Mouse (Mus musculus) 3134 (cell line): ENCODE measurements around the gene Cdk1.
A peak's percentile ranks its signal among the peaks of the same experiment; 100 is the strongest.

ENCODE experiments used
- DNase-seq: peaks from one replicate; pipeline ENCODE4 v3.0.0-alpha.2; 2011; ENCODE audit warnings: low spot score; ENCODE audit not compliant: insufficient read length; ENCODE audit errors: extremely low read depth

The Cdk1 gene

GRCm38 (mm10) chr10:69351071-69351841 lies 1.5 kb downstream of the Cdk1 start:
- DNase-seq, result peak; percentile 40

DNA sequence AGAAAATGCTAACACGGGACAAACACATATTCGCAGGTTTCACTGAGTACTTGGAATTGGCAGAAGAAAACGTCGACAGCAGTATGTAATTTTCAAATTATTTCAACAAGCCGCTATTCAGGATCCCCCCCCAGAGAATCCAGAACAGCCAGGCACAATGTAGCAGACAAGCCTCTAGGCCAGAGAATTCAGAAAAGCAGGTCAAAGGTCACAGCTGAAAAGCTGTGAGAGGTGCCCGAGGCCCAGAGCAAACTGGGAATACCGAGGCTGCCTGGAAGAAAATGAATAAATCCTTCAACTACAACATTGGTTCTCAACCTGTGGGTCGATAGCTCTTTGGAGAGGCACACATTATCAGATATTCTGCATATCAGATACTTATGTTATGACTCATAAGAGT lies 4.5 kb downstream of the Cdk1 start:
- no peak for DNase-seq

GRCm38 (mm10) chr10:69342328-69342727 lies 10.4 kb downstream of the Cdk1 start:
- no peak for DNase-seq

DNA sequence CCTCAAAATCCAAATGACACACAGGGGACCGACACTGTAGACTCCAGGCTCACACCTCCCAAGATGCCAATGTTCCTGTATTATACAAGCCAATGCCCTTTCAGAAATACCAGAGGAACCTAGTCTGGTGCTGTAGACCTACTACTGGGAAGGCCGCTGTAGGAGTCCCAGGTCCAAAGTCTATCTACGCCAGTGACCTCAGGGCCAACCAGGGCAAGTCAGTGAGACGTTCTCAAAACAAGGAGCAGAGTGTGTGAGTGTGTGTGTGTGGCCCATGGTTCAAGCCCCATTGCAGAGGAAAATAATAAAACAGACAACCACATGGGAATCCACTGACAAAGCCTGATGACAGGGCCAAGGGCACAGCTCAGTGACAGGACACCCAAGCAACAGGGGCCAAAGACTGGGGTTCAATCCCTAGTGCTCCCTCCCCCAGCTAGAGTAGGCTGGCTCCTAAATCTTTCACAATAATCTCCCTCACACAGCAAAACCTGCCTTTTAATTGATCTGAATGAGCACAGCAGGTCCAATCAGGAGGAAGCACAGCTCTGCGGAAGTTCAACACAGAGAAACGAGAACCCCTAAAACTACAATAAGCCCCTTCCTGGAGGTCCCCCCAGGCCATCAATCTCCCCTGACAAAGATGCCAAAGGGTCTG lies 11.0 kb downstream of the Cdk1 start:
- DNase-seq, result no peak

DNA sequence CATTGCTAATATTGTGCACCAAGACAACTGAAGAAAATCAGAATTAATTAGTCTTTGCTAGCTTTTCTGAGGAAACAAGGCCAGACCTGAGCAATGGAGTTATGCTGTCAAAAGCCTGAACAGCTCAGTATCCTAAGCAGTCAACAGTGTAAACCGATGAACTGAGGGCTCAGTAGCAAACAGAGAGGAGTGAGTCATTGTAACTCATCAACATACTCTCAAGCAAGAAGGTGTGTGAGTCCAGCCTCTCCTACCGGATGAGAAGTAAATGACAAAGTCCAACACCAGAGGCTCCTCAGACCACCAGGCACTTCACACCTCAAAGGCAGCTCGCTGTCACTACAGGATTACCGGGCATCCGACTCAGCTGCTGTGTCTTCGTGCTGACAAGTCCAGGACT lies 12.7 kb downstream of the Cdk1 start:
- no peak for DNase-seq

DNA sequence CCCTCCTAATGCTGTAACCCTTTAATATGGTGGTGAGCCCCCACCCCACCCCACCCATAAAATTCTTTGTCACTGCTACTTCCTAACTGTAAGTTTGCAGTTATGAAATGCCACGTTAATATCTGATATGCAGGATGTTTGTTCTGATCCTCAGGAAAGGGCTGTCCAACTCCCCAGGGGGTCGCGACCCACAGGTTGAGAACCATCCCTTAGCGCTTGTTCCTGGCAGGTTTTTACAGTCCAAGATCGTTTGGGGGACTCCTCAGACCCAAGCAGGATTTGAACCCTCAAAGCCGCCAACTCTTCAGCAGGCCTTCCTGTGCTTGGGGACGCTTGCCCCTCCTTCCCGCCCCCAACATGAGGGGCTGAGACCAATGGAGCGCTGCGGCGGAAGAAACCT lies 16.5 kb downstream of the Cdk1 start:
- no peak for DNase-seq

- no peak for DNase-seq
Observed at GRCm38 (mm10) chr10:69335611-69336010, 17.1 kb downstream of the Cdk1 start.

DNA sequence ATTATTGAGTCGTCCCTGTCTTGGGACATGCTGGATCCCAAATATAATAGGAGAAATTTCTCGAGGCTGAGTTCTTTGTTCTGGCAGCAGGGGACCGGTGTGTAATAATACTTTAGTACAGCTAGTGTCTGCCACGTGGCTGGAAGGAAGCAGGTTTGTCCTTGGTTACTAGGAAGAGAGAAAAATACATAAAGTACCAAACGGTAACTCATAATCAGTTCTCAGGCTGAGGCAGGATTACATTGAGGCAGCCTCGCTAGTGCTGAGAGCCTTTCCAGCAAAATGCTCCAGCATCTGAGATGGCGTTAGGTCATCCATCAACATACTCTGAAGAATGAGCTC lies 17.6 kb downstream of the Cdk1 start:
- DNase-seq, result no peak

DNA sequence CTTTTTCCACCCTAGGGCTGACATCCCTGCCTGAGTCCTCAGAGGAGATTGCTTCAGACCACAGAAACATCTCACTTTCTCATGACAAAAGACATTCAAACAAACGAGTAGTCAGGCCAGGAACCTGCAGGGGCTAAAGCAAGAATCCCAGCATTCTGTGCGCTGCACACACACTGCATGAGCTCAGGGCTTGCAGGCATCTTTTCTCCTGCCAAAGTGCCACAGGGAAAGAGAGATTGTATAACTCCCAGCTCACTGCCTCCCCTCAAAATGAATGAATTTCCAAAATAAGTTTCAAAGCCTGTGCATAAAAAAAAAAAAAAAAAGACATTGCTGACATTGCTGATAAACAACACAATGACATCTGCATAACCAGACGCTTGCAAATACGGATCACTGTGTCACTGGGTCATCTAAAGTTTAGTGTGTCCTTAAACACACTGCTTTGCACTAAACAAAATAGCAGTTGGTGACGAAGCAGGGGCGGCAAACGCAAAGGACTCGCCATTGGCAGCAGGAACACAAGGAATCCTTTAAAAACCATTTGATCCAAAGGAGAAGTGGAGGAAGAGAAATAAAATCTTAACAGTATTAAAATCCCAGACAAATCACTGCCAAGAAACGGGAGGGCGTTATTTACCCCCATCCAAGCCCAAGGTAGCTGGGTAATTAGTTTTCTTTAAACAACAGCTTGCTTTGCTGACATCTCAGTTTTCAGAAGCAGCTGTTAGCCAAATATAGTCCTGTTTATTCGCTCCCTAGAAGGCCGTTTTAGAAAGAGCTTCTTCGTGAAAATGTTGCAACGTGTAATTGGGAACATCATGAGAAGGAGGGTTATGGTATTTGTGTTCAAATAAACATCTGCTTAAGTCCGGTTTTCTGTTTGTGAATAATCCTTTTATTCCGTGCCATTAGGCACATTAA lies 18.2 kb downstream of the Cdk1 start:
- DNase-seq, result no peak

DNA sequence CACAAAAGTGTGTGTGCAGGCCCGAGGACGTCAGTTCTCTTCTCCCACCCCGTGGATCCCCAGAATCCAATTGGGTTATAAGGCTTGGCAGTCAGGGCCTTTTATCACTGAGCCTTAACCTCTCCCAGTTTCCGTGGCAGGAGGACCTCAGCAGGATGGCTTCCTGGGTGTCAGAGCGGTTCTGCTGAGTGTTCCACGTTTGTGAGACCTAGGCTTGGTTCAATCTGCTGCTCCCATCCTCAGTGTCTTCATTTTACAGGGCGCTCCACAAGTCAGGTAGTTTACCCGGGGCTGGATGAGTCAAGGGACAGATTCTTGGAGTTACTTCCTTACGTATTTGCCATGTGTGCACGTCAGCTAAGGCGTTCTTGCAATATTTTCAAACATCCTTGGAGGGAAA lies 19.5 kb downstream of the Cdk1 start:
- DNase-seq, result no peak

DNA sequence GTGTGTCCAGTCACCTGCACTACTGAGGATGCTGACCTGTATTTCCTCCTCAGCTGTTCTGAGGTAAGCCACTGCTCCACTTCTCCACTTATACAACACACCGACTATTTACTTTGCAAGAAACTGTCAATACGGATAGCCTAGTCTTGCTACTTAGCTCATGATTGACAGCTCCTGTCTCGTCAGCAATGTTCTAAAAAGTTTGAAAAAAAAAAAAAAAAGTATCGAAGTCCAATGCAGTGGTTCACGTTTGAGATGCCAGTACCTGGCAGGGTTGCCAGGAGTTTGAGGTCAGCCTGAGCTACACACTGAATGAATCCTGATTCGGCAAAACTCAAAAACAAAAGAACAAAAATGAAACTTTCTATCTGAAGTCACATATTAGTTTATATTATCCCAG lies 21.5 kb downstream of the Cdk1 start:
- no peak for DNase-seq

DNA sequence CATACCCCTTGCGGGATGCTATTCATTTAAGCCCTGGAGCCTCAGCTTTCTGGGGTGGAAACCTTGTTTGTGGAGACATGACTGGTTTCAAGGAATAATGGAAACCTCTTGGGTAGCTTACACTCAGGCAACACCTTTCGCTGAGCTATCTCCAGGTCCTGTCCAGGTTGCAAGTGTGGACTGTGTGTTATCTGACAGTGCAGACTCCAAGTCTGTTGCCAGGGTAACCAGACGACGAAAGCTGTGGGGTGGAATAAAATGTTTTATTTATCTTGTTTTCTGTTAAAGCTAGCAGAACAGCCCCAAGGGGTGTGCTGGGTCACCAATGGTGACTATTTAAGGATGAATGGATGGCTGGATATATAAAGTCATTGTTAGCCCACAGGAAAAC lies 24.1 kb downstream of the Cdk1 start:
- no peak for DNase-seq

- no peak for DNase-seq
Observed at GRCm38 (mm10) chr10:69328029-69328655, 24.6 kb downstream of the Cdk1 start.

- no peak for DNase-seq
Observed at GRCm38 (mm10) chr10:69327362-69327761, 25.4 kb downstream of the Cdk1 start.

DNA sequence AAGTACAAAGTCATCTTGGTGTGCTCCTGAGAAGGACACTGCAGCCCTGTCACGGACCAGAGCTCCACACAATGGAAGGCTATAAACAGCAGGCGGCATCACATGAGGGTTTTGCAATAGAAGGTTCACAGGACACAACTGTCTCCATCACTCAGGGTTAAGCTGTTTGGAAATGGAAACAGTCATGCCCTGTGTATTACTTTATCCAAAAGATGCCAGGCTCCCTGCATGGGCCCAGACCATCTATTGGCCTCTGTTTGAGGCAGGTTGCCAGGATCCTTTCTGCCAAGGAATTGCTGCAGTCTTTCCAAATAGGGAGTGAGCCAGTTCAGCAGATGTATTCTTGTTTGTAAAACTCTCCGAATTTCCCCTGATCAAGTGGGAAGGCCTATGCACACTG lies 26.3 kb downstream of the Cdk1 start:
- DNase-seq, result no peak

DNA sequence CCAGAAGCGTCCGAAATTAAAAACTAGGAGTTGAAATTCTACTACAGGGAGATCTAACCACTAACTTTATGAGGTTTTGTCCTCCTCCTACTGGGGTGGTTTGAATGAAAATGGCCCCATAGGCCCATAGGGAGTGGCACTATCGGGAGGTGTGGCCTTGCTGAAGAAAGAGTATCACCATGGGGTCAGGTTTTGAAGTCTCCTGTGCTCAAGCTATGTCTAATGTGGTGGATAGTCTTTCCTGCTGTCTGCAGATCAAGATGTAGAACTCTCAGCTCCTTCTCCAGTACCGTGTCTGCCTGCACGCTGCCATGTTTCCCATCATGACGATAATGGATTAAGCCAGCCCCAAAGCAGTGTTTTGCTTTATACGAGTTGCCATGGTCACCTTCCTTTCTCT lies 27.9 kb downstream of the Cdk1 start:
- no peak for DNase-seq

- no peak for DNase-seq
Observed at GRCm38 (mm10) chr10:69323986-69324385, 28.8 kb downstream of the Cdk1 start.

DNA sequence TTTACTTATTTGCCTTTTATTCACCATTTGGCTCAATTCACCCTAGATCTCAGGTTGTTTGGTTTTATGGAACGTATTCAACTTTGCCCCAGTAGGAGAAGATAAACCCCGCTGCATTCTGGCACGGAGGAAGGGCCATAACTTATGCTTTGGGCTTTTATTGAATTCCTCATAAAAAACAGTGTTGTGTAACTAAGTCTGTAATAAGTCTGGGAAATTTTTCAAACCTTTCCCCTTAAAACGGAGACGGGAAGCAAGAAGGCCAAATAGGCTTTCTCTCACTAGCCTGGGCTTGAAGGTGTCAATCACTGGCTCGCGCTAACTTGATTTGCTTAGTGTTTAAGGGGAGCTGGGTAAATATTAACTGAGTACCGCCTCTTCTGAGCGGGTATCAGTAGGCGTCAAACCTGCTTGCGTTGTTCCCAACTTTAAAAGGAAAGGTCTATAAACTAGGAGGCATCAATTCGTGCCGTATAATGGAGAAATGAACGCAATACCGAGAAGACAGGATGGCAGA lies 31.2 kb downstream of the Cdk1 start:
- DNase-seq, result no peak

DNA sequence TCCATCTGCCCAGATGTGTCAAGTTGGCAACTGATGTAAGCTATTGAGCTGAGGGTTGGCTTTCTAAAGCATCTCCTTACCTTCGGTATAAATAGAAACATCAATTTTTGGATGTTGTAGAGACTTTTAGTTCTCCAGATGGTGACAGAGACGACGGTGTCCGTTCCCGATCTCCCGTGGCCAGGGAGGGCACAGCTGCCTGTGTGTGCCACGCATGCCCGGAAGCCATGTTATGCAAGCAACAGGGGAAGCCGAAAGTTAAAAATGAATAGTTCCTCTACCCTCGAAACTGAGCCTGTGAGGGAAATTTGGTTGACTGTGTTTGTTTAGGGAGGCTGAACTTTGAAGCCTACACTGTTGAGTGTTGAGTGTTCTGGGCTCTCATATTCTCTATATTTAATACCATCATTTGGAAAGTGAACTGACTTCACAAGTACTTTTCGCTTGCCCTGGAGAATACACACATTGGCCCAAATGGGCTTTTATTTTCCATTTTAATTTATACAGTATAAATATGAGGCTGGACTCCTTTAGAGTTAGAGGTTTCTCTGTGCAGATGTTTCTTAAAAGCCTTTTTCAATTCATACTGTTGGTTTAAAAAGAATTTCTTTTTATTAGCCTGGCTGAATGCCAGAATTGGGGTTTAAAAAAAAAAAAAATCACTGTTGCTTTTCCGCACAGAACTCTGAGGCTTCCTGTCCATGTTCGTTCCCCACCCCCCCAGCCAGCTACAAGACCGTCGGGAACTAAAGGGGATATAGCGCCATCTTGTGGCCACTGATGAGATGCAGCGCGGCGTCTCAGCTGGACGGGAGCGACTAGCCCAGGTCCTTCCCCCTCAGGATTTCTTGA lies 31.8 kb downstream of the Cdk1 start:
- DNase-seq, result peak; percentile 66

DNA sequence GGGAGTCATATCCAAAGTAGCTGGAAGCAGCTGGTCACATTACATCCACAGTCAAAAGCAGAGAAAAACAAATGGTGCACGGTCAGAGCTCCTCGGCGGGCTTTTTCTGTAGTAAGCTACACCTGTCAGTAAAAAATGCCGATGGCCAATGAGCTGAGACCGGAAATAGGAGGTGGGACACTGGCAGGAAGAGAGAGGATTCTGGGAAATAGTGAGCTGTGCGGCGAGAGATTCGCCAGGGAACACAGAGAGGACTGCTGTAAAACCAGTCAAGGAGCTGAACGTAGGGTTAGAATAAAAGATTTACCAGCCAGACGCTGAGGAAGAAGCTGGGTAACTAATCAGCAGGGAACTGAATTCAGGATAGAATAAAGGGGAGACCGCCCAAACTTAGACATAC lies 34.2 kb downstream of the Cdk1 start:
- no peak for DNase-seq
